Mouse (Mus musculus) ES-E14 (cell line): ENCODE data around the gene Gm10722.
"Not testable (repeated sequence)": the region's sequence is repeated elsewhere in the genome, so short reads cannot be mapped to it uniquely, and the experiment has no call there.

Experiments
- HCFC1 ChIP-seq: IDR thresholded peaks from 2 replicates; pipeline ENCODE4 v1.6.1; 2012; ENCODE audit warnings: low read length, inconsistent platforms, borderline replicate concordance; ENCODE audit not compliant: insufficient read depth
- ZC3H11A ChIP-seq: IDR thresholded peaks from 2 replicates; pipeline ENCODE4 v1.6.1; 2012; ENCODE audit warnings: low read depth, mild to moderate bottlenecking, inconsistent platforms, low read length, borderline replicate concordance

- not testable (repeated sequence) for TF ChIP-seq HCFC1, ZC3H11A
Measured at GRCm38 (mm10) chr9:3026136-3026535, 25.4 kb downstream of the Gm10722 start.
